Mouse (Mus musculus): ENCODE results near the gene Fgf7.

DNA sequence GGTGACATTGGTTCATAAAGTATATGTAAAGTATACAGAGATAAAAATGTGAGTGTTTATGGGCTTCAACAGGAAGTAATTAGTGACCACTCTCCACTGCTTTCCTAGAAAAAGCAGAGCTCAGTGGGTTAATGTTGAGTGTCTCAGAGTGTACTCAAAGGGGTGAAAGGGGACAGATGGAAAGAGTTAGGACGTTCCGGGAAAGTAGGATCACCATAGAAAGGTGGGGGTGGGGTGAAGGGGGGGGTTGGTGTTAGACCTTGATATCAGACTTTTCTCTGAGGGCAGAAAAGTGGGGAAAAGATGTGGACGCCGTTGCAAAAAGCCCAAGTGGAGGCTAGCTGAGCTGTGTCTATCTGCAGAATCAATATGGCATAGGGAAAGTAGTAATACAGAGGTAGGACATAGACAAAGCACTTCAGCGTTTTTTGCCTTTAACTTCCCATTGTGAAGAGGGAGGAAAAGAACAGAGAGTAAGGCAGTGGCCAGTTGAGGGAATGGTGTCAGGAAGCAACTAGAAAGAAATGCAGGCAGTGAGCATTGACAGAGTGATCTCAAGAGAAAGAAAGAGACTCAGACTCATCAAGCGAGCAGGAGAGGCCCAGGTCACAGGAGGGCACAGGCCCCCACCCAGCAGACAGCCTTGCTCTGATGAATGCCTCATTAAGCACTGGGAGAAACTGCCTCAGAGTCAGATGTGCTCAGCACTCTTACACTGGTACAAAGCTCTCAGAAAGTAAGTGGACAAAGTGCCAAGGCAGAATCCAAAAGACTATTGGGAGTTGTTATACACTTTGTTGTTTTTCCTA, 18.5 kb downstream of the Fgf7 start:
- no peak for TF ChIP-seq EP300 (optimal IDR thresholded peaks at IDR 0.05)
- no peak for TF ChIP-seq CTCF (IDR thresholded peaks at IDR 0.05; ENCODE audit: low read depth)

Data from stomach, postnatal 0 days (tissue).